8 mouse cellular contexts compared by ENCODE assay signal in the genomic region with DNA sequence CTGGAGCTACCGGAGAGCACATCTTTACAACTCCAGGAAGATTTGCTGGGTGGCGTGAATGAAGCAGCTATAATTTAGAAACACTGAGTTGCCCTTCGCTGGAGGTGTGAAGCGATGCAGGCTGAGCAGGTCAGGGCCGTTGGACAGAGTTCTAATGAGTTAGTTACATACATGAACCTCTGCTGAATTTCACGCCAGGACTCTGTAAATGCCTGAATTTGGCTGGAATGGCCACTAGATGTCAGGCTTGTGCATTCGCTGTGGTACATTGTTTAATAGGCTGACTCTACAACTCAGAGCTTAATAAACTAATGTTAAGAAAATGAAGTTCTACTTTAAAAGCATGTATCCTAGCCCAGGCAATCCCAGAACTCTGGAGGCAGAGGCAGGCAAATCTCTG. TPM values are rescaled to one million over a fixed set of nuclear protein-coding genes. Genes with fewer than 3 reads are reported as not detected.
DNase-seq lines count a peak whose midpoint lies in the region; ATAC-seq and TF ChIP-seq lines count a peak whose summit lies in the region.

No protein-coding gene starts in this region.

- DNase-seq in forebrain, embryonic 11.5 days (ENCODE audit: low spot score), result peak; percentile 61
- DNase-seq in B cell, adult 2 months, result peak; percentile 35 to 38
- DNase-seq in c-Kit-positive CD71-positive TER-119-positive erythroid progenitor cells, embryonic 14.5 days (ENCODE audit: low spot score), result peak; percentile 18
- peak; percentile 40 to 46 for DNase-seq in frontal cortex, postnatal 25 days (ENCODE audit: low spot score in 2 of 2)
- peak; percentile 56 to 77 for DNase-seq in kidney, postnatal 36 days
- DNase-seq in lung, embryonic 14.5 days, result peak; percentile 89
- peak; percentile 51 for DNase-seq in splenic B cell, adult 2 months (ENCODE audit: low read depth, low spot score)

- H3K27me3 ChIP-seq in forebrain, embryonic 11.5 days (ENCODE audit: control insufficient read depth, insufficient read depth, low read length), result no peaks in the 10 kb centered on the region
- no peaks in the 10 kb centered on the region for H3K27me3 ChIP-seq in forebrain, embryonic 13.5 days
- H3K27me3 ChIP-seq in lung, embryonic 14.5 days (ENCODE audit: insufficient read depth, low read length), result no peaks in the 10 kb centered on the region
- no peaks in the 10 kb centered on the region for H3K27me3 ChIP-seq in splenic B cell, adult 2 months (ENCODE audit: control insufficient read depth, insufficient read depth, low read length, poor library complexity, severe bottlenecking)

- no peaks in the 10 kb centered on the region for H3K4me1 ChIP-seq in forebrain, embryonic 11.5 days (replicated peaks; ENCODE audit: control insufficient read depth, insufficient read depth, low read length)
- H3K4me1 ChIP-seq in forebrain, embryonic 13.5 days, result no peaks in the 10 kb centered on the region
- H3K4me1 ChIP-seq in lung, embryonic 14.5 days (ENCODE audit: insufficient read depth), result no peaks in the 10 kb centered on the region

- no peak overlapping the region for H3K4me3 ChIP-seq in forebrain, embryonic 11.5 days (ENCODE audit: low read depth, low read length)
- H3K4me3 ChIP-seq in forebrain, embryonic 13.5 days, result no peak overlapping the region
- no peak overlapping the region for H3K4me3 ChIP-seq in lung, embryonic 14.5 days (ENCODE audit: low read depth, low read length)

- no peak overlapping the region for H3K9ac ChIP-seq in forebrain, embryonic 11.5 days (ENCODE audit: low read length)
- H3K9ac ChIP-seq in forebrain, embryonic 13.5 days, result no peak overlapping the region
- H3K9ac ChIP-seq in lung, embryonic 14.5 days, result no peak overlapping the region

- H3K4me2 ChIP-seq in forebrain, embryonic 11.5 days (ENCODE audit: low read depth, low read length, severe bottlenecking), result no peak overlapping the region
- H3K4me2 ChIP-seq in forebrain, embryonic 13.5 days, result no peak overlapping the region
- no peak overlapping the region for H3K4me2 ChIP-seq in lung, embryonic 14.5 days

- 28% methylated on average over 7 of the region's 7 CpGs for WGBS in forebrain, embryonic 11.5 days
- 27% methylated on average over 7 of the region's 7 CpGs for WGBS in forebrain, embryonic 13.5 days
- 14% methylated on average over 7 of the region's 7 CpGs for WGBS in lung, embryonic 14.5 days

- H3K36me3 ChIP-seq in forebrain, embryonic 11.5 days (ENCODE audit: control insufficient read depth, insufficient read depth, low read length), result no peaks in the 10 kb centered on the region
- H3K36me3 ChIP-seq in forebrain, embryonic 13.5 days (ENCODE audit: poor library complexity, severe bottlenecking), result no peaks in the 10 kb centered on the region
- no peaks in the 10 kb centered on the region for H3K36me3 ChIP-seq in lung, embryonic 14.5 days (ENCODE audit: insufficient read depth)
- H3K36me3 ChIP-seq in splenic B cell, adult 2 months (ENCODE audit: control insufficient read depth, insufficient read depth, low read length, poor library complexity, severe bottlenecking), result no peaks in the 10 kb centered on the region

- TF ChIP-seq CTCF in lung, embryonic 14.5 days (IDR thresholded peaks at IDR 0.05; ENCODE audit: low read depth), result peak; percentile 84

- no peaks in the 10 kb centered on the region for H3K9me3 ChIP-seq in forebrain, embryonic 11.5 days (ENCODE audit: control insufficient read depth, low read length)
- no peaks in the 10 kb centered on the region; the same call in 1 of the 2 replicates for H3K9me3 ChIP-seq in forebrain, embryonic 13.5 days (replicated peaks)
- no peaks in the 10 kb centered on the region for H3K9me3 ChIP-seq in lung, embryonic 14.5 days (ENCODE audit: low read depth, low read length)

- no peak overlapping the region for H3K27ac ChIP-seq in forebrain, embryonic 11.5 days (ENCODE audit: low read depth, low read length)
- no peak overlapping the region for H3K27ac ChIP-seq in forebrain, embryonic 13.5 days
- H3K27ac ChIP-seq in lung, embryonic 14.5 days (ENCODE audit: low read depth), result no peak overlapping the region

- ATAC-seq in forebrain, embryonic 11.5 days (replicated peaks; ENCODE audit: low FRiP score), result no peak
- no peak for ATAC-seq in forebrain, embryonic 13.5 days
- ATAC-seq in lung, embryonic 14.5 days (ENCODE audit: insufficient read depth), result no peak; the same call in 1 of the 2 replicates

RNA-seq across cellular contexts. Expression of a gene that starts 7.4 kb away (rescaled TPM):
- polyA plus RNA-seq in forebrain, embryonic 11.5 days (2014; fragmentation: Nextera tagmentation; extraction: Ambion mirVana), result not detected in 2 replicates
- not detected in 2 replicates for polyA plus RNA-seq in forebrain, embryonic 13.5 days (2015; fragmentation: Nextera tagmentation; extraction: Ambion mirVana)
- polyA plus RNA-seq in lung, embryonic 14.5 days (2014; fragmentation: Nextera tagmentation; extraction: Ambion mirVana), result not detected in 2 replicates

RNA-seq across cellular contexts. Expression of a gene that starts 33.6 kb away (rescaled TPM):
- polyA plus RNA-seq in forebrain, embryonic 11.5 days (2014; fragmentation: Nextera tagmentation; extraction: Ambion mirVana), result not detected in 2 replicates
- polyA plus RNA-seq in forebrain, embryonic 13.5 days (2015; fragmentation: Nextera tagmentation; extraction: Ambion mirVana), result not detected in 2 replicates
- 0.28 and 0.38 TPM in 2 replicates for polyA plus RNA-seq in lung, embryonic 14.5 days (2014; fragmentation: Nextera tagmentation; extraction: Ambion mirVana)

RNA-seq across cellular contexts. Expression of a gene that starts 36.4 kb away (rescaled TPM):
- not detected in 2 replicates for polyA plus RNA-seq in forebrain, embryonic 11.5 days (2014; fragmentation: Nextera tagmentation; extraction: Ambion mirVana)
- 0.30 and 0.48 TPM in 2 replicates for polyA plus RNA-seq in forebrain, embryonic 13.5 days (2015; fragmentation: Nextera tagmentation; extraction: Ambion mirVana)
- 0.58 and 0.93 TPM in 2 replicates for polyA plus RNA-seq in lung, embryonic 14.5 days (2014; fragmentation: Nextera tagmentation; extraction: Ambion mirVana)

RNA-seq across cellular contexts. Expression of a gene that starts 53.4 kb away (rescaled TPM):
- polyA plus RNA-seq in forebrain, embryonic 11.5 days (2014; fragmentation: Nextera tagmentation; extraction: Ambion mirVana), result not detected in 2 replicates
- not detected in 2 replicates for polyA plus RNA-seq in forebrain, embryonic 13.5 days (2015; fragmentation: Nextera tagmentation; extraction: Ambion mirVana)
- polyA plus RNA-seq in lung, embryonic 14.5 days (2014; fragmentation: Nextera tagmentation; extraction: Ambion mirVana), result not detected in 2 replicates

Comparison
In these comparisons a context has a peak if more than half of its experiments do, and no peak if none do; other contexts are left out.
1. DNase-seq: peak in every context shown above with its lines; median percentile 89 in lung, embryonic 14.5 days; 66 in kidney, postnatal 36 days; 61 in forebrain, embryonic 11.5 days; 51 in splenic B cell, adult 2 months; 43 in frontal cortex, postnatal 25 days; 36 in B cell, adult 2 months; 18 in c-Kit-positive CD71-positive TER-119-positive erythroid progenitor cells, embryonic 14.5 days.